Mouse (Mus musculus) lung, postnatal 0 days (tissue): ENCODE measurements around the gene Txlnb.

ENCODE experiments used
- CTCF ChIP-seq: IDR thresholded peaks from 2 replicates; pipeline ENCODE4 v1.5.1; 2016; ENCODE audit warnings: antibody characterized with exemption, mild to moderate bottlenecking
- EP300 ChIP-seq: IDR thresholded peaks from 2 replicates; pipeline ENCODE4 v1.6.1; 2016; ENCODE audit warnings: antibody characterized with exemption, mild to moderate bottlenecking, control low read depth

DNA sequence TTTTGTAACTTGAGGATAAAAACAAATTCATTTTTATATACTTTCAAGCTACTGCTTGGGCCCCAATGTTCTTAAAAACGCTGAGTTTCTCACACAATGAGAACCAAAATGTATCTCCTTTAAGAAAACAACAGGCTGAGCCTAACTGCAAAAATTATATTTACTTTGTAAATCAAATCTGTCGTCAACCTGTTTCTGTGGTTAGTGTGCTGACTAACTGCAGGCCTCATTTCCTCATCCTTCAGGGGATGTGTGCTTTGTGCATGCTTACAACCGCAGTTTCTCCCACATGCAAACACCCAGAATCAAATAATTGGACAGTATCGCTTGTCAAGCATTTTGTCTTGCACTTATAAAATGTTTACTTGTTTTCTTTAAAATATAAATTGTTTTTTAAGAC lies 20.9 kb upstream of the Txlnb start:
- no peak for TF ChIP-seq CTCF
- no peak for TF ChIP-seq EP300
